Mouse (Mus musculus) heart, postnatal 10 days (tissue): ENCODE data around the gene Ager. TPM values are rescaled to one million over a fixed set of nuclear protein-coding genes. Genes with fewer than 3 reads are reported as not detected.
A peak's percentile ranks its signal among the peaks of the same experiment; 100 is the strongest.

Experiments
- DNase-seq, 2 experiments: peaks; one replicate each; pipeline ENCODE4 v3.0.0; 2021
- intact Hi-C: fragments of 180-260 bp; cut with DNase I; formaldehyde crosslinking; loops from one replicate; pipeline ENCODE4 v1.15.1; 2025
- total RNA-seq, 2 experiments: library from RNA; stranded (reverse); gene quantifications; 2 replicates each; pipeline ENCODE4 v1.2.3; 2021

Gene Ager
- total RNA-seq, 2 experiments from 2014 or later: 1.1 to 1.6 TPM

DNA sequence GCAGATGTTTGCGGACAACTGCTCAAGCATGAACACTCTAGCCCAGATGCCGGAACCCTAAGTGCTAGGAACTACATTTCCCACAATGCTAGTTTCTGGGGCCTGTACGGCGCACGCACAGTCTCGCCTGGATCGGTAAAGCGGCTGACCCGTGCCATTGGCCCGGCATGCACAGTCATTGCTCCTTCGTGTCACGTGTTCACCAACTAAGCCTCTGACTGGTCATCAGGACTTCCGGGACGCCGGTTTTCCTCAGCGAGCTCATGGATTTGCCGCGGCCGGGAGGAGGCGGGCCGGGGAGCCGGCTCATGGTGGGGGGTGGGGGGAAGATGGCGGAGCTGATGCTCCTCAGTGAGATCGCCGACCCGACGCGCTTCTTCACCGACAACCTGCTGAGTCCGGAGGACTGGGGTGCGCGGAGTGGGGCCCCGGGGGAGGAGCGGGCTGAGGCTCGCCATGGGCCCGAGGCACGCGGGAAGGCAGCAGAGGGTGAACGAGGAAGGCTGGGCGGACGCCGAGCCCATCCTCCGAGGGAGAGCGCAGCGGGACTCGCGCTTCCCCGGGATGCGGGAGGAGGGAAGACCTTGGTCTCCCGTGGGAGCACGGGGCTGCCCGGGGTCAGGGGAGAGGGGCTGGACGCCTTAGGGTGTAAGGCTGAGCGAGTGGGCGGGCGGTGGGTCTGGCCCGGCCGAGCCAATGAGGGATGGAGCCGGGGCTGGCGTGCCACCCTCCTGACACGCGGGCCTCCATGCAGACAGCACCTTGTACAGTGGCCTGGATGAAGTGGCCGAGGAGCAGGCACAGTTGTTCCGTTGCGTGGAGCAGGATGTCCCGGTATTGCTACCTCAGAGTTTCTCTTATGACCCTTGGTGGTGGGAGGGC is 49.5 kb downstream of the Ager start, which contains the start of gene Atf6b:
Gene Atf6b, plus strand, starts transcription at position 241 of the 882 bp plus-strand sequence.
- DNase-seq: peak; percentile 96 to 98
- intact Hi-C loops: no loop called here

DNA sequence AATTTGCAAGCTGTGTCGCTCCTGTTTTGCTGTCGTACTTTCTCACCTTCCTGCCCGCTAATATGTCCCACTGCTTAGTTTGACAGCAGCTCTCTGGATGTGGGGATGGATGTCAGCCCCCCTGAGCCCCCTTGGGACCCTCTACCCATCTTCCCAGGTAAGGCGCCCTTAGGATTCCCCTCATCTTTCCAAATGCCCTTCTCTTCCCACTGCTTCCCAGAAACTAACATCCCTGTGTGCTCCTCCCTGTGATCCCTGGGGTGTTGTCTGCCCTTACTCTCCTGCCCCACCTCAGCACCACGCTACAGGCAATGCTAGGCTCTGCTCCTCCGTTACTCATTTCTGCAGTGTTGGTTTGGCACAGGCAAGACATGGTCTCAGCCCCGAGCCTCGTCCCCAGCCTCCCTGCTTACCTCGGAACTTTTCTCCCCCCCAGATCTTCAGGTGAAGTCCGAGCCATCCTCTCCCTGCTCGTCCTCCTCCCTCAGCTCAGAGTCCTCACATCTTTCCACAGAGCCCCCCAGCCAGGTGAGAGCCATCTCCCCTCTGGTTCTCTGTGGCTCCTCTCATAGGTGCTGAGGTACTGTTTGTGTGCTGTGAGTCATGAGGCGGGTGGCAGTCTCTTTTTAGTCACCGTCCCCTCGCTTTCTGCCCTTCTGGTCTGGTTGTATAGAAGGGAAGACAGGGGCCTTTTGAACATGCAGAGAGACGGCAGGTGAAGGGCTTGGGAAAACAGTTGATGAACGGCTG is 50.7 kb downstream of the Ager start:
- DNase-seq: no peak
- intact Hi-C loops: no loop called here

DNA sequence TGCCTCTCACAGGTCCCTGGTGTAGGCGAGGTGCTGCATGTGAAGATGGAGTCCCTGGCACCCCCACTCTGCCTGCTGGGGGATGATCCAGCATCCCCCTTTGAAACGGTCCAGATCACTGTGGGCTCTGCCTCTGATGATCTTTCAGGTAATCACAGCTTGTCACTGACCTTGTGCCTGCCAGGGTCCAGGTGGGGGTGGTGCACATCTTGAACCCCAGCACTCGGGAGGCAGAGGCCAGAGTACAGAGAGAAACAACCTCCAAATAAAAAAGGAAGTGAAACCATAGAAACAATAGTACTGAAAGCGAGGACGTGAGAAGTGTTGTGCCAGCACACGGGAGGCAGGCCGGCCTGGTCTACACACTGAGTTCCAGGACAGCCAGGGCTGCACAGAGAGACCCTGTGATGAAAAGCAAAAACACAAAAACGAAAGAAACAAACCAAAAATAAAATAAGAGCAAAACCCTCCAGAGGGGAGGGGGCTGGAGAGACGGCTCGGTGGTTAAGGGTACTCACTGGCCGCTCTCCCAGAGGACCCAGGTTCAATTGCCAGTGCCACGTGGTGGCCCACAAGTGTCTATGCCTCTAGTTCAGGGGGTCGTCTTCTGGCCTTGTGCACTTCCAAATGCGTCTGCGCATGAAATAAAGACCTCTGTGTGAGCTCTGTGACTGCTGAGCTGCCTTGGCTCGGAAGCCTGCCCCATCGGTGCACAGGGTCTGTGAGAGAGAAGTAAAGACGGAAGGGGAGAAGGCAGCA is 51.6 kb downstream of the Ager start:
- no peak for DNase-seq
- intact Hi-C loops: no loop called here

Other genes starting within 250 kb of the Ager start
- gene Btnl2, start 243.0 kb upstream of the Ager start, total RNA-seq: under 1 TPM; 0.22 to 0.30 TPM
- gene Btnl1, start 220.7 kb upstream of the Ager start, total RNA-seq: not detected
- not detected for gene BC051142, start 199.0 kb upstream of the Ager start, total RNA-seq
- gene Btnl4, start 120.5 kb upstream of the Ager start, total RNA-seq: not detected
- not detected for gene Btnl6, start 80.5 kb upstream of the Ager start, total RNA-seq
- gene Notch4, start 33.6 kb upstream of the Ager start, total RNA-seq: 10 to 100 TPM; 41.8 to 56.5 TPM
- gene Gpsm3, start 8.1 kb upstream of the Ager start, total RNA-seq: 1 to 10 TPM; 5.1 to 5.6 TPM
- gene Pbx2, start 6.6 kb upstream of the Ager start, total RNA-seq: 10 to 100 TPM; 26.1 to 30.4 TPM
- 10 to 100 TPM; 37.0 to 39.2 TPM for gene Rnf5, start 5.8 kb downstream of the Ager start, total RNA-seq
- gene Agpat1, start 6.4 kb downstream of the Ager start, total RNA-seq: 10 to 100 TPM; 54.4 to 56.5 TPM
- gene Egfl8, start 18.1 kb downstream of the Ager start, total RNA-seq: 1 to 10 TPM; 2.1 to 3.5 TPM
- 10 to 100 TPM; 39.0 to 45.7 TPM for gene Ppt2, start 30.6 kb downstream of the Ager start, total RNA-seq
- gene Prrt1, start 31.7 kb downstream of the Ager start, total RNA-seq: 1 to 10 TPM in 1 of 2 experiments, under 1 TPM in 1; 0.89 to 1.2 TPM
- 1 to 10 TPM; 8.5 to 9.9 TPM for gene Fkbpl, start 46.9 kb downstream of the Ager start, total RNA-seq
- 10 to 100 TPM; 19.0 to 19.3 TPM for gene Atf6b, start 49.3 kb downstream of the Ager start, total RNA-seq
- gene Tnxb, start 72.7 kb downstream of the Ager start, total RNA-seq: 10 to 100 TPM; 63.9 to 66.5 TPM
- 10 to 100 TPM; 15.8 to 19.5 TPM for gene C4b, start 146.0 kb downstream of the Ager start, total RNA-seq
- not detected for gene Cyp21a1, start 206.7 kb downstream of the Ager start, total RNA-seq
- gene Stk19, start 239.1 kb downstream of the Ager start, total RNA-seq: 10 to 100 TPM; 12.5 to 13.5 TPM
- 10 to 100 TPM; 16.9 to 20.5 TPM for gene Dxo, start 239.2 kb downstream of the Ager start, total RNA-seq